Mouse (Mus musculus) MEL (cell line): ENCODE results near the gene Exd2. TPM values are rescaled to one million over a fixed set of nuclear protein-coding genes. Genes with fewer than 3 reads are reported as not detected.
A peak's percentile ranks its signal among the peaks of the same experiment; 100 is the strongest.

Source experiments
- DNase-seq: peaks from one replicate; pipeline ENCODE4 v3.0.0; 2011; ENCODE audit warnings: low read depth, low spot score
- H3K27ac ChIP-seq: 2 replicates; pipeline ENCODE4 v1.5.1; 2012; ENCODE audit warnings: low read depth, mild to moderate bottlenecking, control low read depth, low read length, moderate library complexity; ENCODE audit not compliant: control insufficient read depth
- H3K27me3 ChIP-seq, 2 experiments: fragments of 150-350 bp in 1 of 2; sonication (generic) in 1 of 2; 2 replicates each; pipeline ENCODE4 v1.6.1; 2012; ENCODE audit warnings: low read length in 2 of 2, mild to moderate bottlenecking in 2 of 2, improper control_type of control experiment in 1 of 2, moderate library complexity in 1 of 2; ENCODE audit not compliant: insufficient read depth in 2 of 2, control insufficient read depth in 1 of 2
- H3K36me3 ChIP-seq, 2 experiments: 2 replicates each; pipeline ENCODE4 v1.6.1; 2012 to 2014; ENCODE audit warnings: low read length in 2 of 2, improper control_type of control experiment in 1 of 2, inconsistent platforms in 1 of 2, mild to moderate bottlenecking in 1 of 2; ENCODE audit not compliant: insufficient read depth in 2 of 2, control insufficient read depth in 1 of 2
- H3K4me1 ChIP-seq, 2 experiments: fragments of 150-350 bp in 1 of 2; sonication (generic) in 1 of 2; 2 replicates each; pipeline ENCODE4 v1.6.1; 2012; ENCODE audit warnings: low read length in 2 of 2, improper control_type of control experiment in 1 of 2, mild to moderate bottlenecking in 1 of 2; ENCODE audit not compliant: insufficient read depth in 2 of 2, control insufficient read depth in 1 of 2
- H3K4me3 ChIP-seq, 2 experiments: fragments of 150-350 bp in 1 of 2; sonication (generic) in 1 of 2; 2 replicates each; pipeline ENCODE4 v1.5.1; 2012; ENCODE audit warnings: low read depth in 2 of 2, low read length in 2 of 2, mild to moderate bottlenecking in 2 of 2, moderate library complexity in 2 of 2, control low read depth in 1 of 2, improper control_type of control experiment in 1 of 2; ENCODE audit not compliant: control insufficient read depth in 1 of 2, insufficient read depth in 1 of 2
- H3K79me2 ChIP-seq: 2 replicates; pipeline ENCODE4 v1.6.1; 2012; ENCODE audit warnings: mild to moderate bottlenecking, low read length, moderate library complexity; ENCODE audit not compliant: control insufficient read depth, poor library complexity, insufficient read depth
- H3K9ac ChIP-seq: 2 replicates; pipeline ENCODE4 v1.6.1; 2012; ENCODE audit warnings: low read depth, mild to moderate bottlenecking, control low read depth, low read length, moderate library complexity; ENCODE audit not compliant: control insufficient read depth, poor library complexity, severe bottlenecking
- H3K9me3 ChIP-seq: fragments of 150-350 bp; sonication (generic); replicated peaks from 2 replicates; pipeline ENCODE4 v1.6.1; 2012; ENCODE audit warnings: mild to moderate bottlenecking, low read length, improper control_type of control experiment, moderate library complexity; ENCODE audit not compliant: insufficient read depth
- BHLHE40 ChIP-seq: IDR thresholded peaks from 2 replicates; pipeline ENCODE4 v1.6.1; 2012; ENCODE audit warnings: low read depth, mild to moderate bottlenecking, inconsistent platforms, low read length, improper control_type of control experiment, borderline replicate concordance
- CHD1 ChIP-seq: IDR thresholded peaks from 2 replicates; pipeline ENCODE4 v1.6.1; 2012; ENCODE audit warnings: low read depth, mild to moderate bottlenecking, inconsistent platforms, low read length, improper control_type of control experiment
- CTCF ChIP-seq, 3 experiments: IDR thresholded peaks in 2 of 3; conservative IDR thresholded peaks in 1 of 3; 2 replicates each; pipeline ENCODE4 v1.5.1; 2011 to 2012; ENCODE audit warnings: low read length in 3 of 3, low read depth in 2 of 3, mild to moderate bottlenecking in 2 of 3, improper control_type of control experiment in 1 of 3, inconsistent platforms in 1 of 3, mixed read lengths in 1 of 3, moderate library complexity in 1 of 3; ENCODE audit not compliant: control insufficient read depth in 1 of 3, insufficient read depth in 1 of 3, poor library complexity in 1 of 3, severe bottlenecking in 1 of 3
- E2F4 ChIP-seq: IDR thresholded peaks from 2 replicates; pipeline ENCODE4 v1.6.1; 2011; ENCODE audit warnings: low read depth, low read length, improper control_type of control experiment, borderline replicate concordance
- ELF1 ChIP-seq: IDR thresholded peaks from 2 replicates; pipeline ENCODE4 v1.6.1; 2014; ENCODE audit warnings: low read depth, mild to moderate bottlenecking, inconsistent platforms, low read length, improper control_type of control experiment, moderate library complexity
- EP300 ChIP-seq, 2 experiments: IDR thresholded peaks; 2 replicates each; pipeline ENCODE4 v1.6.1; 2011; ENCODE audit warnings: improper control_type of control experiment in 2 of 2, low read length in 2 of 2, low read depth in 1 of 2, mild to moderate bottlenecking in 1 of 2
- ETS1 ChIP-seq: IDR thresholded peaks from 2 replicates; pipeline ENCODE4 v1.6.1; 2012; ENCODE audit warnings: low read depth, mild to moderate bottlenecking, inconsistent platforms, low read length, improper control_type of control experiment, moderate library complexity
- GABPA ChIP-seq: IDR thresholded peaks from 2 replicates; pipeline ENCODE4 v1.6.1; 2012; ENCODE audit warnings: low read depth, mild to moderate bottlenecking, inconsistent platforms, low read length, improper control_type of control experiment, moderate library complexity
- HCFC1 ChIP-seq: IDR thresholded peaks from 2 replicates; pipeline ENCODE4 v1.6.1; 2012; ENCODE audit warnings: low read depth, mild to moderate bottlenecking, inconsistent platforms, low read length, improper control_type of control experiment, moderate library complexity
- JUND ChIP-seq: IDR thresholded peaks from 2 replicates; pipeline ENCODE4 v1.6.1; 2011; ENCODE audit warnings: low read depth, mild to moderate bottlenecking, improper control_type of control experiment, low read length
- KAT2A ChIP-seq: conservative IDR thresholded peaks from 2 replicates; pipeline ENCODE4 v1.6.1; 2012; ENCODE audit warnings: low read depth, low read length, improper control_type of control experiment, inconsistent platforms
- MAFK ChIP-seq: IDR thresholded peaks from 2 replicates; pipeline ENCODE4 v1.6.1; 2011; ENCODE audit warnings: low read depth, mild to moderate bottlenecking, low read length, improper control_type of control experiment, borderline replicate concordance
- MAX ChIP-seq: IDR thresholded peaks from 2 replicates; pipeline ENCODE4 v1.6.1; 2011; ENCODE audit warnings: low read length, improper control_type of control experiment
- MAZ ChIP-seq: IDR thresholded peaks from 2 replicates; pipeline ENCODE4 v1.6.1; 2012; ENCODE audit warnings: low read depth, mild to moderate bottlenecking, inconsistent platforms, low read length, improper control_type of control experiment
- MXI1 ChIP-seq: IDR thresholded peaks from 2 replicates; pipeline ENCODE4 v1.6.1; 2011; ENCODE audit warnings: mild to moderate bottlenecking, low read depth, low read length, improper control_type of control experiment
- MYB ChIP-seq: IDR thresholded peaks from 2 replicates; pipeline ENCODE4 v1.6.1; 2011; ENCODE audit warnings: mild to moderate bottlenecking, low read depth, low read length, improper control_type of control experiment
- MYC ChIP-seq: IDR thresholded peaks from 2 replicates; pipeline ENCODE4 v1.6.1; 2011; ENCODE audit warnings: low read depth, mild to moderate bottlenecking, low read length, improper control_type of control experiment, moderate library complexity
- NELFE ChIP-seq: IDR thresholded peaks from 2 replicates; pipeline ENCODE4 v1.6.1; 2011; ENCODE audit warnings: low read depth, low read length, improper control_type of control experiment
- POLR2A ChIP-seq, 2 experiments: IDR thresholded peaks; 2 replicates each; pipeline ENCODE4 v1.6.1; 2011 to 2012; ENCODE audit warnings: low read length in 2 of 2, mild to moderate bottlenecking in 2 of 2, control low read depth in 1 of 2, improper control_type of control experiment in 1 of 2, low read depth in 1 of 2, moderate library complexity in 1 of 2; ENCODE audit not compliant: control insufficient read depth in 1 of 2, insufficient read depth in 1 of 2, poor library complexity in 1 of 2
- POLR2AphosphoS2 ChIP-seq: IDR thresholded peaks from 2 replicates; pipeline ENCODE4 v1.6.1; 2011; ENCODE audit warnings: low read length, improper control_type of control experiment
- POLR2AphosphoS5 ChIP-seq: IDR thresholded peaks from 2 replicates; pipeline ENCODE4 v1.6.1; 2012; ENCODE audit warnings: low read depth, borderline replicate concordance, mild to moderate bottlenecking, inconsistent platforms, low read length, moderate library complexity, mixed read lengths
- RCOR1 ChIP-seq: IDR thresholded peaks from 2 replicates; pipeline ENCODE4 v1.6.1; 2012; ENCODE audit warnings: low read depth, mild to moderate bottlenecking, inconsistent platforms, low read length, improper control_type of control experiment
- SIN3A ChIP-seq: IDR thresholded peaks from 2 replicates; pipeline ENCODE4 v1.6.1; 2012; ENCODE audit warnings: low read length, improper control_type of control experiment, inconsistent platforms
- SMC3 ChIP-seq: IDR thresholded peaks from 2 replicates; pipeline ENCODE4 v1.6.1; 2011; ENCODE audit warnings: low read depth, low read length, improper control_type of control experiment
- TAL1 ChIP-seq: IDR thresholded peaks from 2 replicates; pipeline ENCODE4 v1.6.1; 2012; ENCODE audit warnings: mild to moderate bottlenecking, inconsistent platforms, low read length, moderate library complexity, mixed read lengths
- TBP ChIP-seq: IDR thresholded peaks from 2 replicates; pipeline ENCODE4 v1.8.0; 2011; ENCODE audit warnings: low read depth, low read length, improper control_type of control experiment
- TCF12 ChIP-seq: IDR thresholded peaks from 2 replicates; pipeline ENCODE4 v1.6.1; 2014; ENCODE audit warnings: low read depth, mild to moderate bottlenecking, inconsistent platforms, low read length, improper control_type of control experiment, moderate library complexity
- UBTF ChIP-seq: IDR thresholded peaks from 2 replicates; pipeline ENCODE4 v1.6.1; 2012; ENCODE audit warnings: low read depth, mild to moderate bottlenecking, inconsistent platforms, low read length, improper control_type of control experiment, moderate library complexity, borderline replicate concordance; ENCODE audit not compliant: insufficient read depth
- USF1 ChIP-seq: IDR thresholded peaks from 2 replicates; pipeline ENCODE4 v1.6.1; 2014; ENCODE audit warnings: low read depth, mild to moderate bottlenecking, inconsistent platforms, low read length, improper control_type of control experiment, moderate library complexity
- USF2 ChIP-seq, 2 experiments: IDR thresholded peaks; 2 replicates each; pipeline ENCODE4 v1.6.1; 2011 to 2012; ENCODE audit warnings: improper control_type of control experiment in 2 of 2, low read length in 2 of 2, borderline replicate concordance in 1 of 2, inconsistent platforms in 1 of 2, low read depth in 1 of 2, mild to moderate bottlenecking in 1 of 2; ENCODE audit not compliant: insufficient read depth in 1 of 2
- ZC3H11A ChIP-seq: IDR thresholded peaks from 2 replicates; pipeline ENCODE4 v1.6.1; 2012; ENCODE audit warnings: low read depth, mild to moderate bottlenecking, inconsistent platforms, low read length, improper control_type of control experiment
- ZKSCAN1 ChIP-seq: IDR thresholded peaks from 2 replicates; pipeline ENCODE4 v1.6.1; 2012; ENCODE audit warnings: low read depth, mild to moderate bottlenecking, inconsistent platforms, low read length, improper control_type of control experiment, moderate library complexity
- polyA plus RNA-seq, 2 experiments: library from polyadenylated mRNA; stranded (reverse) in 1 of 2; unstranded in 1 of 2; fragments of >175 nt in 1 of 2; fragments of >200 nt in 1 of 2; gene quantifications; 2 replicates each; pipeline versions ENCODE4 v1.2.1 to v1.2.4; 2012; ENCODE audit warnings: low replicate concordance in 2 of 2, low read depth in 1 of 2; ENCODE audit not compliant: insufficient read length in 2 of 2, insufficient read depth in 1 of 2, missing spikeins in 1 of 2
- total RNA-seq: library from RNA; depleted of rRNA; stranded (reverse); fragments of 300-350 nt; gene quantifications from 2 replicates; pipeline ENCODE4 v1.2.3, GENCODE M21; 2012; rRNA removed

The Exd2 gene
- total RNA-seq (8.5 and 9.6 TPM in 2 replicates), polyA plus RNA-seq (10 to 100 TPM in 1 of 2 experiments, not detected in 1; 12.8 TPM)

DNA sequence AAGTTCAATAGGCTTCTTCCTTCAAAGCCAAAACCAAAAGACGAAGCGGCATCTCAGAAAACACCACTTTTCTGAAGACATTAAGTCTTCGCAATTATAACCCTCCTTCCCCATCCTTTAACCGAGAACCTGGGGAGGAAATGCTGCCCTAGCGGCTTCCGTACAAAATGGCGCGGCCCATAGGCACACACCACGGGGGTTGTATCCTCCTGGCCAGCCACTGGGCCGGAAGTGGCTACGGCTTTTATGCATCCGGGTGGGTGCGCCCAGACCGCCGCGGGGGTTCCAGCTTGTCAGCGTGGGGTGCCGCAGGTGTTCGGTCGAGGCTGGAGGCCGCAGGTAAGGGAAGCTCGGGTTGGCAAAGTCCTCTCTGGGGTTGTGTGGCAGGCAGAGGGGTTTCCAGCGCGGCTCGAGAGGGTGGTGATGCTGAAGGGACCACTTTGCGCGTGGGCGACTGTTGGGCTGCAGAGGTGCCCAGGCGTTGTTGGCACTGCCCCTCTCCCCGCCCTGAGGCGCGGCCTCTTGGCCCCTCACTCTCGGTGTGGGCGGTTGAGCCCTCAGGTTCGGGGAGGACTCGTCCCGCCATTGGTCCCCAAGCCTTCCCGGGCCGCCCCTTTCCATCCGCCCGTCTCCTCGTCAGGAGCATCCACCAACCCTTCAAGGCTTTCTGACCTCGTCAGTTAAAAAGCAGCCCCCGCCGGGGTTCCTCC is at the start of gene Exd2:
Gene Exd2 (plus strand): TSS at position 154 of the 710 bp plus-strand sequence.
- peak within 1 kb of the TSS; percentile 79 for H3K27ac ChIP-seq
- peaks cover 0 to 4% of the 10 kb centered on the region in 2 experiments; a peak in 2 of 4 replicates for H3K36me3 ChIP-seq
- H3K9ac ChIP-seq = peak within 1 kb of the TSS; percentile 73
- H3K9me3 ChIP-seq = no peaks in the 10 kb centered on the region
- H3K4me1 ChIP-seq = peaks cover 0 to 7% of the 10 kb centered on the region in 2 experiments; a peak in 2 of 4 replicates
- TF ChIP-seq CTCF (IDR thresholded peaks at IDR 0.05 in 2 of 3, conservative IDR thresholded peaks at IDR 0.05 in 1 of 3; ENCODE audit: control insufficient read depth in 1 of 3, insufficient read depth in 1 of 3, low read depth in 2 of 3, low read length in 3 of 3, poor library complexity in 1 of 3, severe bottlenecking in 1 of 3) (0 out of 6 replicates have a peak, but pooled peaks of 1 of the 3 experiments have one; percentile 4), KAT2A (peak; percentile 71; the same call in 1 of the 2 replicates), SIN3A (peak; percentile 84), GABPA (no peak), ZKSCAN1 (no peak), TCF12 (peak; percentile 55), ELF1 (peak; percentile 84), POLR2AphosphoS5 (no peak), EP300 (IDR thresholded peaks at IDR 0.05; ENCODE audit: low read depth in 1 of 2, low read length in 2 of 2) (peak in 1 of 2 experiments; percentile 4; a peak in 1 of 4 replicates), MXI1 (peak; percentile 96), UBTF (no peak), USF2 (IDR thresholded peaks at IDR 0.05; ENCODE audit: borderline replicate concordance in 1 of 2, insufficient read depth in 1 of 2, low read depth in 1 of 2, low read length in 2 of 2) (no peak), MAFK (no peak), MYB (no peak), JUND (no peak), E2F4 (no peak), USF1 (no peak), MYC (peak; percentile 84), POLR2AphosphoS2 (no peak), TBP (0 out of 2 replicates have a peak, but pooled peaks have one; percentile 62), MAZ (peak; percentile 72; the same call in 1 of the 2 replicates), POLR2A (IDR thresholded peaks at IDR 0.05; ENCODE audit: control insufficient read depth in 1 of 2, insufficient read depth in 1 of 2, low read depth in 1 of 2, low read length in 2 of 2, poor library complexity in 1 of 2) (peak; percentile 60 to 78; a peak in 3 of 4 replicates), SMC3 (no peak), CHD1 (peak; percentile 87; the same call in 1 of the 2 replicates), RCOR1 (0 out of 2 replicates have a peak, but pooled peaks have one; percentile 40), ETS1 (0 out of 2 replicates have a peak, but pooled peaks have one; percentile 27), TAL1 (no peak), MAX (peak; percentile 76), HCFC1 (peak; percentile 95), NELFE (peak; percentile 49), BHLHE40 (no peak), ZC3H11A (no peak)
- TF ChIP-seq, all 39 proteins: peak for 17
- Histone ChIP-seq H3K27me3 (0 out of 4 replicates have a peak, but pooled peaks cover 0 to 2% of the 10 kb centered on the region in 2 experiments), H3K79me2 (peaks cover 3% of the 10 kb centered on the region; the same call in 1 of the 2 replicates), H3K4me3 (peak within 1 kb of the TSS; percentile 64 to 88)
- peak; percentile 95 for DNase-seq
